Mouse (Mus musculus) 416B (cell line): ENCODE measurements around the gene Stx19.
A peak's percentile ranks its signal among the peaks of the same experiment; 100 is the strongest.

ENCODE experiments used
- DNase-seq: peaks from one replicate; pipeline ENCODE4 v3.0.0; 2011; ENCODE audit warnings: low read depth

Gene Stx19

GRCm38 (mm10) chr16:62814491-62814890, at the start of gene Stx19:
TSS of gene Stx19 (plus strand) at chr16:62814676.
- no peak for DNase-seq

DNA sequence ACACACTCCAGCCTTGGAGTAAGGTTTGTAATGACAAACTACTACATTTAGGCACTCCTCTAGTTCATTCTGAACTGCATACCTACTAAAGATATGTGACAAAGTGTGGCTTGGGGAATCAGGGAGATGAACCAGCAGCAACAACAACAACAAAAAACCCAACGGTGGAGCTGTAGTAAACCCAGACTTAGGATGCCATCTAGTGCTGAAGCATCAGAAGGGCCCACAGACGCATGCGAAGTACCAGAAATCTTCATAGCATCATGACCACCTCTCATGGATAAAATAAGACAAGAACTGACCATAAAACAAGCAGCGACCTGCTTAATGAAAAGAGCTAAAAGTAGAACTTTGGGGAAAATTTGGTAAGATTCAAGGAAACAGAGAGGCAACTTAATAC, 41.0 kb upstream of the Stx19 start:
- DNase-seq: peak; percentile 13

GRCm38 (mm10) chr16:62776034-62776433, 38.4 kb upstream of the Stx19 start:
- DNase-seq: no peak

DNA sequence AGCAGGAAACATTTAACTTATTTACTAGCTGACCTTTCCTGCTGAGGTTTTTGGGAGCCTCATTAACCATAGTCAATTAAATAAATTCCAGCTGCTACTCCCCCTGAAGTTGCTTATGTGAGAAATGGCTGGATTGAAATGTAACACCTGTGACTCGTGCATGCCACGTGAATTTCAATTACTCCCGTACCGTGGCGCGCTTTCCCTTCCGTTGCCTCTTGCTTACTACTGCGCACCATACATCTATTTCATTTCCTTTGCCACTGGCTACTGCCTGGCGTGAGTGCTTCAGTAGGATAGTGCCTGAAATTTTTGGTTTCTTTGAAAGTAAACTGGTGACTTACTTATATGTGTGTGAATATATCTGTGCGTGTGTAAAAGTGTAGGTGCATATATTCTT, 36.2 kb upstream of the Stx19 start:
- DNase-seq: no peak

DNA sequence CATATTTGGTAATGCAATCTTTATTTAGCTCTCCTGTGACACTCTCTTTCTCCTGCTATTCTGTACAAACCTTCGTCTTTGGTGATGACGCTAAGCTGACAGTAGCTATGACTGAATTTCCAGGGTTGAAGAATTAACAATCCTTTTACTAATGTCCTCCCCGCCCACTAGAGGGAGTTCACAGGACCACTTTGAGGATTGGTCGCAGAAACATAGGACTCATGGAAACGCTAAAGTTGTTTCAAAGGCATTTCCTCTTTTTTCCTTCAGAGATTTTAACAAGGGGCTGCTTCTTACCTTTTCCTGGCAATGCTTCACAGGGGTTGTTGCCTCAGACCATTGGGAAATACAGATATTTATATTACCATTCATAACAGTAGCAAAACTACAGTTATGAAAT, 32.2 kb upstream of the Stx19 start:
- DNase-seq: peak; percentile 61

DNA sequence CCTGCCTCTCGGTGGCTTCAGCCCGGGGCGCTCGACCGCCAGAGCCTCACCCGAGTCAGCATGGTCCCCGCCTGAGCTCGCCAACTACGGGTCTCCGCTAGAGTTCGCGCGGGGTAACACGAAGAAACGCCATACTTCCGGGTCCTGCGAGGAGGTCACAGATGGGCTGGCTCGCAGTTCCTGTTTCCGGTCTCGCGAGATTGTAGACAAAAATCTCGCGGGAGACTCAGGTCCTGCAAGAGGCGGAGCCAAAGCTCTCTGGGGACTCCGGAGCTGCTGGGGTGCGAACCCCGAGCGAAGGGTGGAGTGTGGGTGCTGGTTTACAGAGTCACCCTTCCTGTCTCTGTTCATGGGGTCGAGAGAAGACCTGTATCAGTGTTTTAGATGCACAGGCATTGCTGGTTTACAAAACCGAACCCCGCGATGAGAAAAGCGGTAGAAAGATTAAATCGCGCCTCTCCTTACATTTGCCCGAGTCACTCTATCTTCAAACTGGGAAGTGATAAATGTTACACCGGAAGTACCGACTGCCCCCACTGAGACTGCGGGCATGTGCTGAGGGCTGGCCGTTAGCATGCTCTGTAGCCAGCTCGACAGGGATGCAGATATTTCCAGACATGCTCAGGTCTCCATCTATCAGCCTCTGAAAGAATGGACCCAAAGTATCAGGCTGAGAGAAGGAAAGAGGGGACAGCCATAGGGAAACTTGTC, 27.7 kb upstream of the Stx19 start, which contains the start of gene Nsun3:
Nsun3 (minus strand) TSS at position 198 of the 711 bp plus-strand sequence.
- peak; percentile 99 for DNase-seq

GRCm38 (mm10) chr16:62796608-62797007, 17.9 kb upstream of the Stx19 start:
- DNase-seq: no peak

- DNase-seq: peak; percentile 70
Observed at GRCm38 (mm10) chr16:62798808-62799207, 15.7 kb upstream of the Stx19 start.

- DNase-seq: no peak
Observed at GRCm38 (mm10) chr16:62799426-62799825, 15.1 kb upstream of the Stx19 start.

- DNase-seq: no peak
Observed at GRCm38 (mm10) chr16:62799839-62800238, 14.6 kb upstream of the Stx19 start.

- DNase-seq: no peak
Observed at GRCm38 (mm10) chr16:62804621-62805020, 9.9 kb upstream of the Stx19 start.

- peak; percentile 17 for DNase-seq
Observed at GRCm38 (mm10) chr16:62807249-62807979, 7.1 kb upstream of the Stx19 start.

DNA sequence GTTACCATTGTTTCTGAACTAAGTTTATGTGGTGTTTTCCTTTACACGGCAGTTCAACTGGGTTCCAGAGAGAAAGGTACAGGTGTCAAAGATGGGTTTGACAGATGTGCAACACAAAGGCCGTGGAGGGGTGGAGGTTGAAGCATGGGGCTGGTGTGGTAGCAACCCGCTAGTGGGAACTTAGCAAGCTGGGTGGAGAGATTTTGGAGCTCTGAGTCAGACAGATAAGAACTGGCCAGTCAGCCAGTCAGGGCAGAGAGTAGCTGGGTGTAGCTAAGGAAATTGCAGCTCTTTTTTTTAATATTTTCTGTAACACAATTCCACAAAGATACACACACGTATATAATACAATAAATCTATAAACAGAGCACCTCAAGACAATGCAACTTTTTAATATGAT, 3.6 kb upstream of the Stx19 start:
- no peak for DNase-seq

GRCm38 (mm10) chr16:62813790-62814189, 686 bp upstream of the Stx19 start:
- DNase-seq: no peak

DNA sequence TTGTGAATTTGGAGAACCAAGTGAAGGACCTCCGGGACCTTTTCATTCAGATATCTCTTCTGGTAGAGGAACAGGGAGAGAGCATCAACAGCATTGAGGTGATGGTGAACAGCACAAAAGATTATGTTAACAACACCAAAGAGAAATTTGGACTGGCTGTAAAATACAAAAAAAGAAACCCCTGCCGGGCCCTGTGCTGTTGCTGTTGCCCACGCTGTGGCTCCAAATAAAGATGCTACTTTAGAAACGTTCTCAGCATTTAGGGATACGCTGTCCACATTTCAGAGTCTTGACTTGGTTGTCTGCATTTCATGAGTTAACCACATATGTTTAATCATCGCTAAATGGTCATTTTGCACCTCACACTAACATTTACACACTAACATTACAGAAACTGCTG, 8.0 kb downstream of the Stx19 start:
- DNase-seq: no peak

GRCm38 (mm10) chr16:62826156-62827001, 11.9 kb downstream of the Stx19 start:
- DNase-seq: peak; percentile 71

DNA sequence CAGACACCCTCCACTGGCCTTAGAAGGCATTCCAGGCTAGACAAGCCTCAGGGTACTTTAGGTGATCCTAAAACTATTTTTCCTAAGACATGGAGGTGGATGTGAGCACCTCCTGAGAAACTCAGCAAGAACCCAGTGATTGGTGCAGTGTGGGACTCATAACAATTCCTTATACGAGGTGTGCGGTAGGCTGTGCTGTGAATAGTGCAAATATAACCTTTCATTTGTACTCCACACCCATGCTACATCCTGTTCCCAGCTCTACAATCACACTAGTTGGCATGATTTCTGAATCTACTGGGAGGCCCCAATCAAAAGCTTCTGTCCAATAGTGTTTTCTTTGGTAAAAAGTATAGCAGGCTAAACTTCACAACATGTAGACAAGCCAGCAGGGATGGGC, 17.6 kb downstream of the Stx19 start:
- DNase-seq: no peak

GRCm38 (mm10) chr16:62832481-62832880, 18.0 kb downstream of the Stx19 start:
- DNase-seq: peak; percentile 56

- DNase-seq: no peak
Observed at GRCm38 (mm10) chr16:62834016-62834735, 19.7 kb downstream of the Stx19 start.

- no peak for DNase-seq
Observed at GRCm38 (mm10) chr16:62845341-62845740, 30.9 kb downstream of the Stx19 start.

DNA sequence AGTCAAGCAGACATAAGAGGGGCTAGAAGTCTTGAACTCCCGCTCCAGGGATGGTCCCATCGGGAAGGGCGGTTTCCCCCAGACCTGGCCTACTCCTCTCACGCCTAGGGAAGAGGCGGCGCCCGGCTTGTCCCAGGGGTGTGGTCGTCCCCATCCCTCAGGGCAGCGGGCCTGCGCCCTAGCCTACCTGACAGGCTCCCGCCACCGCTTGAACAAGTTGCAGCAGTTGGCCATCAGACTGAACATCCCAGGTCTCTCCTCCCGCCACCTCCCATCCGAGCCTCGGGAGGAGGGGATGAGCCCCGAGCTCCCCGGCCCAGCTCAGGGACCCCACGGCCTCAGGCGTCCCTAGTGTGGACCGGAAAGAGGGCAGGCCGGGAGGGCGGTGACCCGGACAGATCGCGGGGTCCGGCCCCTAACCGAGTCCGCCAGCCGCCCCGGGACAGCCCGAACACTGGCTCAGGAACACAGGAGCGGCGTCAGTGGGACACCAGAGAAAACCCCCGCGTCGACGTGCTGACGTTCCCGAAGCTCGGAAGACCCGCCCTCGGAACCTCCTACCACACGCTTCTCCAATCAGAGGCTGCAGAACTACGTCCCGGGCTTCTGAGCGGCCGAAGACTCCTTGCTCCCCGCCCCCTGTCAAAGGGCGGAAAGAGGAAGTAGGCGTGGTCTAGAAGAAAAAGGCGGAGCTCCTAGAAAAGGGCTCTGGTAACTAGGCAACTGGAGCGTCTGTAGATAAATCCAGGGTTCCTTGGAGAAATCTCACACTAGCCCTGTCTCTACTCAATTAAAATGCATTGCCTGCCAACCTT, 32.2 kb downstream of the Stx19 start, which contains the start of gene Arl13b:
Arl13b (minus strand) TSS at position 543 of the 815 bp plus-strand sequence.
- DNase-seq: no peak
